Mouse (Mus musculus) MEL-GATA-1-ER (cell line): ENCODE results near the gene Zbtb41.
A peak's percentile ranks its signal among the peaks of the same experiment; 100 is the strongest.
"Not testable (repeated sequence)": the region's sequence is repeated elsewhere in the genome, so short reads cannot be mapped to it uniquely, and the experiment has no call there.

Experiments
- DNase-seq: peaks from one replicate; pipeline ENCODE4 v3.0.0-alpha.2; 2012; ENCODE audit warnings: low read depth; ENCODE audit errors: extremely low read depth

Zbtb41 gene

DNA sequence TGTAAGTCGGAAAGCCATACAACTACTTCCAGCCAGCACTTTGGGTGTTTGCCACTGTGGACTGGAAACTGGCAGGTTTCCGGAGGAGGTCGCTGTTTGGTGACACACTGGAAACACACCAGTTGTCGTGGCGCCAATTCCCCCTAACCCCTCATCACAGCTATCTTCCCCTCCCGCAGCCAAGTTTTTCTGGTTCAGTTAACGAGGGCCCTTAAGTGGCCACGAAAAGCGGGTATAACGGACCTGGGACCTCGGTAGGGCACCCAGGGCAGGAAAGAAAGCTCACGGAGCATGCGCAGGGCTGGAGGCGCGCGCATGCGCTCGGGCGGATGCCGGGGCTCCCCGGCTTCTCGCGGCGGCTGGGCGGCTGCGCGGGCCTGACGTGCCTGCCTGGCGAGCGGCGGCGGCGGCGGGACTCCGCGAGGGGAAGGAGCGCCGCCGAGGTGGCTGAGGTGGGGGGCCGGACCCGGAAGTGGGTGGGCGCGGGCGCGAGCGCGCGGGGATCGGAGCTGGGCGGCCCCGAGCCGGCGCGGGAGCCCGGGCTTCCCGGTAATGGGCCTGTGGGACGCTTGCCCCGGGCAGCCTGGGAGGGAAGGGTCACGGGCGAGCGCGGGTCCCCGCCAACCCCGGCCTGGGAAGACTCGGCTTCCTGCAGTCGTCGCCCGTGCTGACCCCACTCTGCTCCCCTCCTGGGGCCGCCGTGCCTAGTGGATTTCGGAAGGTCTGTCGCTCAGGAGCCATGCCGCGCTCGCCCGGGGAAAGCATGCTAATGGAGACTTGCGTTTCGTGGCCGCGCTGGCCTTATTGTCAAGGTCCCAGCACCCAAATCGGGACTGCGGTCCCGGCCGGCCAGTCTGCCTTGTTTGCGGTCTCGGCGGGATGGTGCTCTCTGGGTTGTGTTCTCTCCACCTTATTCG is at the start of gene Zbtb41:
Gene Zbtb41 (plus strand): TSS at position 414 of the 917 bp plus-strand sequence.
- DNase-seq: peak; percentile 64

DNA sequence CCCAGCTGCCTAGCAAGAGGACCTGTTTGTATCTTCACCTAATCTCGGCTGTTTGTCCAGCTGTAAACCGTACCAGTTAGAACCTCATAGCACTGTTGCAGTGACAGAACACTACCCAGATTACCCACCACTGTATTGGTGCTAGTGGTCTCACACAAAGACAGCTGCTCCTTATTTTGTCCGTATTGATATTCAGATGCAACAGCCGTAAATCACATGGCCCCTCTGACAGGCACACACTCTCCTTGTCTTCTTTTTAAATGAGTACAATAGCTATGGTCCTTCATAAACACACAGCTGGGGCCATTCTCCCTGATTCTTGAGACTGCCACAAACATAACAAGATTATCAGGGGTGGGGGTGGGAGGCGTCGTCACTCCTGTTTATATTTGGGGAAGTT is 46.2 kb upstream of the Zbtb41 start:
- DNase-seq: no peak

DNA sequence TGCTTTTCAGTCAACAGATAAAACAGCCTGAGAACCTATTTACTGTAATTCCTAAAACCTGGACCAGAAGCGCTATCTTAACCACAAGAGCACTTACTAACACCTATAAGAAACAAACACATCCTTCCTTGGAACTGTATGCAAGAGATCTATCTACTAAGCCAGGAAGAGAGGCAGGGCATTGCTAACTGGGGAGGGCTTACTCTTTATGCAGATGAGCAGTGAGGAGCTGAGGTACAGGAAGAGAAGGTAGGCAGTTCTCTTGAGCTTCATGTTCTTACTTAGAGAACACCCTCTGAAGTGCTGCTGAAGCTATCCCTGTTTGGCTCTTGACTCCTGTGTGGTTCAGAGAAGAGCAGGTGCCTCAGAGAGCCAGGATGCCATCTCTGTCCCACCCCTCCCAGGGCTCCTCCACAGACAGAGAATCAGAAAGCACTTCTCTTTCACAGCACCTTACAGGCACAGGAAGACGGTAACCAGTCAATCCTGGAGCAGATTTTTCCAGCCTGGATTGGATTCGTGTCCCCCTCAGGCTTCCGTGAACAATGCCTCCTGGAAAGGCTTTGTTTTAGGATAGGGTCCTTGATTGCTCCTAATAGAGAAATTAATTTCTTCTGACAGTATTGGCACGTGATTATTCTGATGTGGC is 45.3 kb upstream of the Zbtb41 start, which contains the start of gene Crb1:
Gene Crb1 (minus strand): TSS at position 463 of the 649 bp plus-strand sequence.
- DNase-seq: no peak

- DNase-seq: no peak
Measured at GRCm38 (mm10) chr1:139378861-139379620, 43.0 kb upstream of the Zbtb41 start.

GRCm38 (mm10) chr1:139379621-139379984 is 42.5 kb upstream of the Zbtb41 start:
- DNase-seq: no peak

DNA sequence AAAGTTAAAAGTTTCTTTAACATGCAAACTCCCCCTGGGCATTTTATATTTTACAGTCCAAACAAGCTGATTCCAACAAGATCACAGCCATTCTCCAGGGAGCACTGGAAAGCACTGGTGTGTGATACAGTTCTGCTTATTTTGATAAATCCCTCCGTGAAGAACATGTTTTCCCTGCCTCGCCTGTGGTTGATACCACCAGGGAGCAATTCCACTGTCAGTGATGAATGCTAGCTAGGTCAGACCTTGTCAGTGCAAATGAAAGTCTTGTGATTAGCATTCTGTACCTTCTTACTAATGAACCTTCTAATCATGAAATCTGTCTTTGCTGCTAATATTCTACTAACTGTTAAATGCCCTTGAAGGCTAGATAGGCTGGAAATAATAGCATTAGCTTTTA is 30.3 kb upstream of the Zbtb41 start:
- DNase-seq: no peak

DNA sequence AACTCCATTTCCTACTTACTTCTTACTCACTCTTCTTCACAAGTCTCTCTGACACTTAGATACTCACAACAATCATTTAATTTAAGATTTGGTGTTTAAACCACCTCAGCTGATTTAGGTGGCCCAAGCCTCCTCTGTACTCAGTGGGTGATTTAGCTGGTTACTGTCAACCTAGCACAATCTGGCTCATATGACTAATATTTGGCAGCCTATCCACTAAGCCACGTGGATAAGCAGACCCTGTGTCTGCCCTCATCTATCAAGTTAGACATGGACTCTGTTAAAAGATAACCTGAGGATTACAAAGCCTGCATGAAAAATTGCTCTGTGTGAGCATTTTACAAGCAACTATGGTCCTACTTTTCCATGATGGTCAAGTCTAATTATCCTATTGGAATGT is 25.5 kb upstream of the Zbtb41 start:
- no peak for DNase-seq

DNA sequence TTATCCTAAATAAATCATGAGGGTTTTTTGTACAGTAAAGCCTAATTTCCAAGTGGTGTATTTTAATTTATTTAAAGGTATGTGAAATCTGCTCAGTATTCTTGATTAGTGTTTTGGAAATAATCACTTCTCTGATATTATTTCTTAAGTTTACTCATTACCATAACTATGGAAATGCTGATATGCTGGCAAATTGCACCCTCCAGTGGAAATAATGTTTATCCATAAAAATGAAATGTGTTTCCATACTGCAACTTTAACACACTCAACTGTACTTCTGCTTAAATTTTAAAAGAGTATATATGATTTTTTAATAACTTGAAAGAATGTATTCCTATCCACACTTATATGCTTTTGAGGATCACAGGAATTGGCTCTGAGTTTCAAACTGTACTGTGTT is 16.3 kb upstream of the Zbtb41 start:
- no peak for DNase-seq

GRCm38 (mm10) chr1:139407701-139408100 is 14.4 kb upstream of the Zbtb41 start:
- DNase-seq: no peak

DNA sequence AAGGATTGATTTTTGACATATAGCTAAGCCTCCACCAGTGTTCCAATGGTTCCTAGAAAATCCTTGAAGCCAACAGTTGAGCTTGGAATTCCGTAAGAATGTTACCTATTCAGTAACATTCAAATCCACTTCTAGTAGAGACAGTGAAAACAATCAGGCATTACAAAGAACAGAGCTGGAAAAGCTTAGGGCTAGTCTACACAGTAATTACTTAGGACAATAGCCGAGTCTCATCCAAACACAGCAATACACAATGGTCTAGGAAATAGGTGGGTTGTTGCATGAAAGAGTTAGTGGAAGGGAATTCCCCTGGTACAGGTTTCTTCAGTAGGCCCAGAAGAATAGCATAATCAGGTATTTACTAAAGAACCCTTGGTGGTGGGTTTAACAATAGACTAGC is 9.7 kb upstream of the Zbtb41 start:
- not testable (repeated sequence) for DNase-seq

DNA sequence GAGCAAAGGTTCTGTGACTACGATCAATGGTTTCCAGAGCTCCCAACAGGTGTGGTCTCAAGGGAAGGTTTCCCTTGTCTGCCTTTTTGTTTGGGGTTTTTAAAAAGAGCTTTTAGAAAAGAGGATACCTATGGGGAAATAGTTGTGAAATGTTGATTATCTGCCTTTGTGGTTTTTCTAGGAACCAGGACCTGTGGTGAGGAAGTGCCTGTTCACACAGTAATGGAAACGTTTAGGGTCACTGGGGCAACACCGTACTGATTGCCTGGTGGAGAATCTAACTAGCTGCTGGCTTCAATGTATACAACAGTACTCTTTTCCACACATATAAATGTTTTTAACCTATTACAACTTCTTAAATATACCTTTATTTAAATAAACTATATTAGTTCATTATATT is 8.6 kb upstream of the Zbtb41 start:
- DNase-seq: peak; percentile 85

DNA sequence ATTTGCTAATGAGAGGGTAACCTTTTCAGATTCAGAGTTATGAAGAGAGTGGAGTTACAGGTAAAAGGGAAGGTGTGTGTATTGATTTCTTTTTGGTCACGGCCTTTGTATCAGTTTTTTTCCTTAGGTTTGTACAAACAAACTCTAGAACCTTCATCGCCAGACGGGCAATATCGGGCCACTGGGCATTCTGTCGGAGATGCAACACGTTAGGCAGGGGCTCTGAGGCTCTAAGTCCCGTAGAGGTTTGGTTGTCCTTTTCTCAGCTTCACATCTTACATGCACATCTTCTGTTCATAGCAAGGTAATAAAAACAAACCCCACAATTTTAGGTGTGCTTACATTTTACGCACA is 590 bp upstream of the Zbtb41 start:
- DNase-seq: no peak

DNA sequence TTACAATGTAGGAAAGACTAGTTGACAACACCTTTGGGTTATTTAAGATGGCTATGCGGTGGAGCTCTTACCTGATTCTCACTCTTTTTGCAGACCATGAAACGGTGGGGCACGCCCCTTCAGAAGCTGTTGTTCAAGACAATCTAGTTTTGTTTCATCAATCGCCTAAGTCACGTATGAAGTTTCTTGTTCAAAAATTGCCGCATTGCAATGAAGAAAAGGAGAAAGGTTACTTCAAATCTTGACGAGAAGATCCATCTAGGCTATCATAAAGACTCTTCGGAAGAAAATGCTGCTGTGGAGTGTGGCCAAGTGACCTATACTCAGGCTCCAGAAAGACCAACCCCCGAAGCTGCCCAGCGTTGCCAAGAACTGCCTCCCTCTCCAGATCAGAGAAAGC is 853 bp downstream of the Zbtb41 start:
- DNase-seq: peak; percentile 32

- DNase-seq: peak; percentile 46
Measured at GRCm38 (mm10) chr1:139423931-139424330, 1.8 kb downstream of the Zbtb41 start.

- no peak for DNase-seq
Measured at GRCm38 (mm10) chr1:139425006-139425405, 2.9 kb downstream of the Zbtb41 start.

- DNase-seq: no peak
Measured at GRCm38 (mm10) chr1:139438373-139438772, 16.3 kb downstream of the Zbtb41 start.

- not testable (repeated sequence) for DNase-seq
Measured at GRCm38 (mm10) chr1:139443103-139443502, 21.0 kb downstream of the Zbtb41 start.

- DNase-seq: peak; percentile 93
Measured at GRCm38 (mm10) chr1:139454340-139455225, 32.5 kb downstream of the Zbtb41 start, which contains the start of gene Aspm. TSS of gene Aspm (plus strand) at chr1:139454772.

DNA sequence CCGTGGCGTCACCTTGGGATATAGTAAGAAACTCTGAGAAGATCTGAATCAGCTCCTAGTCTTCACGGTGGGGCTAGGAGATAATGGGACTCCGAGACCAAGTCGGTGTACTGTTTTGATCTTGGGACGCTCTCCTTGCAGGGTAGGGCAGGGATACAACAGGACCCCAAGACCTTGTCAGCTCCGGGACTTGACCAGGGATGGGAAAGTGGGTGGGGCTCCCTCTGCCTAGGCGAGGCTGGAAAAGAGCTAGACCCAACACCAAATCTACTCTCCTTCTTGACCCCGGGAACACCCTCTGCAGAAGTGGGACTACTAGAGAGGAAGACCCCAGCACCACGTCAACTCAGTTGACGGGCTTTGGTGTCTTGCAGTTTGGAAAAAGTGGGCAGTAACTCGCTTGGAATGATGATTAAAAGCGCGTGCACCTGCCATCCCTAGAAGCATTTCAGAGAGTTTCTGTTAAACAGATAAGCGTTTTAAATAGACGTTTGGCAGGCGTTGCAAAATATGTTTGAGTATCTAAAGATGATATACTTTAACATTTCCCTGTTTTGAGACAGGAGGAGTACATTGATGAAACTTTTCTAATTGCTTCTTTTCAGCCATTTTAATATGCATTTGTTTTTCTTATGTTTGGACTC is 33.3 kb downstream of the Zbtb41 start:
- DNase-seq: no peak

DNA sequence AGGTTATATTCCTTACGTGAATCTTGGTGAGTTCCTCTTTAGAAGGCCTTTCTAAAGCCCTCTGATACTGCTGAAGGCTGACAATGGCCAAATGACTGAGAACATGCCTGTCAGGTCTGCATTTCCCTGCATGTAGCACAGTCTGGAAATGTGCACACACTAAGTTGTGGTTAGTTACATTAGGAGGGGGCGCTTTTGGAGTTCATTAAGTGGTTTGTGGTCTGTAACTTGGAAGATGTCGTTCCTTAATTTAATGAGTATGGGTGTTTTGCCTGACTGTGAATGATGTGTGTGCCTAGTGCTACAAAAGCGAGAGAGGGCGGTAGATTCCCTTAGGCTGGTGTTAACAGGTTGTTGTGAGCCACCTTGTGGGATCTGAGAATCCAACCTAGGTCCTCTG is 38.7 kb downstream of the Zbtb41 start:
- no peak for DNase-seq
